Mouse (Mus musculus) heart, adult 18-20 months (tissue): Measurements from ENCODE around the gene Gpr82. TPM values are rescaled to one million over a fixed set of nuclear protein-coding genes. Genes with fewer than 3 reads are reported as not detected.

Experiments
- DNase-seq, 2 experiments: peaks; one replicate each; pipeline ENCODE4 v3.0.0; 2021 to 2022; ENCODE audit warnings: mixed read lengths in 1 of 2
- long read RNA-seq, 2 experiments: library from polyadenylated mRNA; stranded (forward); transcript quantifications; one replicate each; pipeline ENCODE4 v2.0.0; 2021
- total RNA-seq, 2 experiments: library from RNA; stranded (reverse); gene quantifications; 2 replicates each; pipeline ENCODE4 v1.2.3; 2021

Gene Gpr82
- not detected for total RNA-seq
- long read RNA-seq, experiment 1: 0 reads
- long read RNA-seq, experiment 2: 0 reads

GRCm38 (mm10) chrX:13661063-13661462 lies at the start of gene Gpr82:
TSS of gene Gpr82 (plus strand) at chrX:13661363.
- no peak for DNase-seq

GRCm38 (mm10) chrX:13612115-13612514 lies 49.0 kb upstream of the Gpr82 start:
- DNase-seq: no peak

- DNase-seq: peak in 1 of 2 experiments; percentile 52
Observed at GRCm38 (mm10) chrX:13616726-13617125, 44.4 kb upstream of the Gpr82 start.

GRCm38 (mm10) chrX:13617294-13617693 lies 43.9 kb upstream of the Gpr82 start:
- DNase-seq: no peak

GRCm38 (mm10) chrX:13618476-13618875 lies 42.7 kb upstream of the Gpr82 start:
- DNase-seq: peak in 1 of 2 experiments; percentile 62

GRCm38 (mm10) chrX:13621473-13621872 lies 39.7 kb upstream of the Gpr82 start:
- DNase-seq: peak; percentile 28 to 68

GRCm38 (mm10) chrX:13622654-13623053 lies 38.5 kb upstream of the Gpr82 start:
- DNase-seq: no peak

GRCm38 (mm10) chrX:13631599-13632283 lies 29.4 kb upstream of the Gpr82 start, which contains the start of gene Gpr34:
TSS of gene Gpr34 (plus strand) at chrX:13632089.
- no peak for DNase-seq

- peak in 1 of 2 experiments; percentile 18 for DNase-seq
Observed at GRCm38 (mm10) chrX:13636398-13636797, 24.8 kb upstream of the Gpr82 start.

- no peak for DNase-seq
Observed at GRCm38 (mm10) chrX:13638894-13639293, 22.3 kb upstream of the Gpr82 start.

GRCm38 (mm10) chrX:13651889-13652288 lies 9.3 kb upstream of the Gpr82 start:
- no peak for DNase-seq

- DNase-seq: no peak
Observed at GRCm38 (mm10) chrX:13652291-13652690, 8.9 kb upstream of the Gpr82 start.

- peak; percentile 32 to 40 for DNase-seq
Observed at GRCm38 (mm10) chrX:13655005-13655421, 6.2 kb upstream of the Gpr82 start.

- peak in 1 of 2 experiments; percentile 14 for DNase-seq
Observed at GRCm38 (mm10) chrX:13655906-13656305, 5.3 kb upstream of the Gpr82 start.

- DNase-seq: peak; percentile 32 to 73
Observed at GRCm38 (mm10) chrX:13656721-13657120, 4.4 kb upstream of the Gpr82 start.

- DNase-seq: no peak
Observed at GRCm38 (mm10) chrX:13658616-13659140, 2.5 kb upstream of the Gpr82 start.

GRCm38 (mm10) chrX:13659201-13659890 lies 1.8 kb upstream of the Gpr82 start:
- no peak for DNase-seq

- no peak for DNase-seq
Observed at GRCm38 (mm10) chrX:13668867-13669266, 7.7 kb downstream of the Gpr82 start.

- no peak for DNase-seq
Observed at GRCm38 (mm10) chrX:13670342-13670741, 9.2 kb downstream of the Gpr82 start.

- DNase-seq: no peak
Observed at GRCm38 (mm10) chrX:13673001-13673400, 11.8 kb downstream of the Gpr82 start.

- DNase-seq: no peak
Observed at GRCm38 (mm10) chrX:13681748-13682147, 20.6 kb downstream of the Gpr82 start.

- DNase-seq: no peak
Observed at GRCm38 (mm10) chrX:13686589-13686988, 25.4 kb downstream of the Gpr82 start.

- DNase-seq: no peak
Observed at GRCm38 (mm10) chrX:13688356-13688755, 27.2 kb downstream of the Gpr82 start.
